Mouse (Mus musculus) myocyte (in vitro differentiated cells): ENCODE measurements around the gene Cpne1.

Experiments
- CEBPB ChIP-seq: IDR thresholded peaks from 2 replicates; pipeline ENCODE4 v1.6.1; 2011; ENCODE audit warnings: mild to moderate bottlenecking, moderate library complexity; ENCODE audit not compliant: poor library complexity, insufficient read depth, severe bottlenecking
- MAX ChIP-seq: IDR thresholded peaks from one replicate; pipeline ENCODE4 v1.6.1; 2011; ENCODE audit warnings: low read depth, mild to moderate bottlenecking, control low read depth
- MYOD1 ChIP-seq, 3 experiments: IDR thresholded peaks; one replicate each; pipeline ENCODE4 v1.6.1; 2011; ENCODE audit warnings: control low read depth in 2 of 3, low read depth in 2 of 3, mild to moderate bottlenecking in 2 of 3, moderate library complexity in 1 of 3; ENCODE audit not compliant: insufficient read length in 2 of 3, control insufficient read depth in 1 of 3
- POLR2A ChIP-seq: IDR thresholded peaks from one replicate; pipeline ENCODE4 v1.6.1; 2011; ENCODE audit warnings: low read depth, mild to moderate bottlenecking, control low read depth, moderate library complexity; ENCODE audit not compliant: insufficient read length
- POLR2AphosphoS2 ChIP-seq: IDR thresholded peaks from one replicate; pipeline ENCODE4 v1.6.1; 2011; ENCODE audit warnings: low read depth, control low read depth; ENCODE audit not compliant: insufficient read length
- TCF12 ChIP-seq: IDR thresholded peaks from one replicate; pipeline ENCODE4 v1.6.1; 2011; ENCODE audit warnings: mild to moderate bottlenecking, control low read depth; ENCODE audit not compliant: poor library complexity, insufficient read depth, severe bottlenecking
- USF1 ChIP-seq: IDR thresholded peaks from one replicate; pipeline ENCODE4 v1.6.1; 2011; ENCODE audit warnings: low read depth, mild to moderate bottlenecking, control low read depth, moderate library complexity

- no peak for TF ChIP-seq MAX
- no peak for TF ChIP-seq POLR2A
- no peak for TF ChIP-seq CEBPB
- peak; percentile 69 for TF ChIP-seq POLR2AphosphoS2
- no peak for TF ChIP-seq MYOD1 (IDR thresholded peaks at IDR 0.05; ENCODE audit: control insufficient read depth in 1 of 3, insufficient read length in 2 of 3, low read depth in 2 of 3)
- no peak for TF ChIP-seq USF1
- TF ChIP-seq TCF12 = no peak
Observed at GRCm38 (mm10) chr2:156145486-156146130, 33.8 kb upstream of the Cpne1 start.
